Mouse (Mus musculus) ovary, adult 18-20 months (tissue): ENCODE data around the gene Hnf4a.

Source experiments
- DNase-seq: peaks from one replicate; pipeline ENCODE4 v3.0.0; 2022; ENCODE audit warnings: low spot score, mixed read lengths

The Hnf4a gene

DNA sequence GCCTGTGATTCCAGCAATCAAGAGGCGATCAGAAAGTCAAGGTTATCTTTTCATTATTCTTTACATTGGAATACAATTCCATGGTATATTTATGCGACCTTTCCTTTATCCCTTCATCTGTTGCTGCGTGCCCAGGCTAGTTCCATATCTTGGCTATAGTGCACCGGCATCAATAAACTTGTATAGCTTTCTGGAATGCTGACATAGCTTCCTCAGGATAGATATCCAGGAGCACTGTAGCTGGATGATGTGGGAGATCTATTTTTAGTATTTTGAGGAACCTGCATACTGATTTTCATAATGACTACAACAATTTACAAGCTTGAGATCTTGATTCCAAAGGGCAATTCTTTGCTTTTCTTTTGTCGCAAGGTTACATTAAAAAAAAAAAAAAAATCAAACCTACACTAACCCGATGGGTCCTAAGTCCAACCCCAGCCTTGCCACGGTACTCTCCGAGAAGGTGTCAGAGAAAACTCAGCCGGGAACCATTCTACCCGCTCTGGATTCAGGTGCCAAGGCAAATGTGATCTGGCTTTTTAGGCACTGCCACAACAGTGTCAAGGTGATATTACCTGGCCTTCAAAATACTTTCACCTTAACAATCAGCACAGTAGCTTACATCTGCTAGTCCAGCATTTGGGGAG lies 87.2 kb downstream of the Hnf4a start:
- DNase-seq: no peak

DNA sequence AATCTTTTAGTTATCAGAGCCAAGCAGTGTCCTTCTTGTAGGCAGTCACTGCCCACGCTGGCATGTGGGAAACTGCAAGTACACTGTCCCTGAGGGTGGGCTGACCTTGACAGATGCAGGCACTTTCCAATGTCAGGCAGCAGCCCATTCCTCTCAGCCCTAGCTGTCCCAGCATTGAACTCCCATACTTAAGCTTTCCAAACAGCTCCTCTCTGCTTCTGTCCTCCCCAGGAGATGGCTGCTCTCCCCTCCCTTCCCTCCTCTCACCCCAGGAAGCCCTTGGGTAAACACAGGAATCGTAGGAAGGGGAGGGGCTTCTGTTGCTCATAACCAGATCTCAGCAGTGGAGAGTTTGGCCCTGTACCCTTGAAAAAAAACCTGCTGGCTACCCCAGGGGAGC lies 88.5 kb downstream of the Hnf4a start:
- DNase-seq: peak; percentile 69

DNA sequence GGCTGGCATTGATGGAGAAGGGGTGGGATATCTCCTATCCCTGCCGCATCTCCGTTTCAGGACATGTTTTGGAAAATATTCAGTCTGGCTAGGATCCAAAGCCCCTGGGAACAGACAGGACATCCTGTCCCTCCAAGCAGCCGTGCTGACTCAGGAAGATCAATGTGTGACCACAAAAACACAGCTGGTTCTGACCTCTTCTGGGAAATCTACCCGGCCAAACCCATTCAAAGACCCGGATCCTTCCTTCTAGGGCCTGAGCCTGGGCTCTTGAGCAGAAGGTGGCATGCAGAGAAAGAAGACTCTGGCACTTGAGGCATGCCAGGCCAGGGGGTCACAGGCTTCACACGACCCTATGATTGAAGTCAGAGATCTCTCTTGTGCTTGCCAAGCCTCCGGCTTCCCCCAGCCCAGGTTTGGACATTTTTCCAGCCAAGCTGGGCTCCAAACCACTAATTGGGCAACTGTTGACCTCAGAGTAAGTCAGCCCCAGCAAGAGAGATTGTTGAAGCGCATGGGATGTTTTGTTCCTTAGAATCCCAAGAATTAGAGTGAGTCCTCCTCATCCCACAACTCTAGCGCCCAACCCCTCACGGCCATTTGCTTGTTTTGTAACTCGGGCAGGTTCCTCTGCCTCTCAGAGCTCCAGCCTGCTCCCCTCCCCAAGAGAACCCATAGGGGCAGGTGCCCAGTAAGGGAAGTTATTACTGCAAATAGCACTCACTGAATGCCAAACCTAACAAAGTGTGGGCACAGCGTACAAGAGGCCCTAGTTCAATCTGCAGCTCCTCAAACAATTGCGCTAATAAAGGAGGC lies 89.7 kb downstream of the Hnf4a start:
- peak; percentile 65 for DNase-seq

DNA sequence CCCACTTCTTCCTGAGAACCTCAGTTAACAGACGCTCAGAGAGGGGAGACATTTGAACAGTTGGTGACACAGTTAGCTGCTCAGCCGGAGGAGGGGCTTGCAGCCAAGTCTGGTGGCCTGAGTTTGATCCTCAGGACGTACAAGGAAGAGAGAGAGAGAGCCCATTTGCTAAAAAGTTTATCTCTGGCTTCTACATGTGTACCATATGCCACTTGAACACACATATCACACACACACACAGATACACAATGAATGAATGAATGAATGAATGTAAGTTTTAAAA lies 90.2 kb downstream of the Hnf4a start:
- DNase-seq: no peak

DNA sequence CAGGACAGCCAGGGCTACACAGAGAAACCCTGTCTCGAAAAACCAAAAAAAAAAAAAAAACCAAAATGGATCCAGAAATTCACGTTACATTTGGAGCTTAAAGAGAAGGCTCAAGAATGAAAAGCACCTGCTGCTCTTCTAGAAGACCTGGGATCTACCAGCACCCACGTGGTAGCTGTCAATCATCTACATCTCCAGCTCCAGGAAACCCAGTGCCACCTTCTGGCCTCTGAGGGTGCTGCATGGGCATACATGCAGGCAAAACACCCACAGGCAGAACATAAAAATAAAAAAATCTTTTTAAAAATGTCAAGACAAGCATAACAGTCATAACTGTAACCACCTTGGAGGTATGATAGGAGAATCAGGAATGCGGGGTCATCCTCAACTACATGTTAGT lies 91.1 kb downstream of the Hnf4a start:
- no peak for DNase-seq

DNA sequence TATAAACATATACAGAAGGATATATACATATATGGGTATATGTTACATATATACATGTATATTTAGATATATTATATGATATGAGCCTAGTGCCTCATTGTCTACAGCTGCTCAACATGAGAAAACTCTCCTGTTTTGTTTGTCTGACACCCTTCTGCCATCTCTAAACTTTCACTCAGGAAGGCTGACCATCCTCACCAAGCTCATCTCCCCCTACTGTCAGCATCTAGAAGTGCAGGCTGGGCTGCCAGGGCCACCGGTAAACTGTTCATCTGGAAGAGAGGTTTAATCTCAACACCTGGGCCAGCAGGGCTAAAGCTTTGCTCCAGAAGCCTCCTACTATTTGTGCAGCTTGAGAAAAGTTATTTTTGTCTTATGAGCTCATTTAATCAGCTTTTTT lies 92.6 kb downstream of the Hnf4a start:
- DNase-seq: no peak

DNA sequence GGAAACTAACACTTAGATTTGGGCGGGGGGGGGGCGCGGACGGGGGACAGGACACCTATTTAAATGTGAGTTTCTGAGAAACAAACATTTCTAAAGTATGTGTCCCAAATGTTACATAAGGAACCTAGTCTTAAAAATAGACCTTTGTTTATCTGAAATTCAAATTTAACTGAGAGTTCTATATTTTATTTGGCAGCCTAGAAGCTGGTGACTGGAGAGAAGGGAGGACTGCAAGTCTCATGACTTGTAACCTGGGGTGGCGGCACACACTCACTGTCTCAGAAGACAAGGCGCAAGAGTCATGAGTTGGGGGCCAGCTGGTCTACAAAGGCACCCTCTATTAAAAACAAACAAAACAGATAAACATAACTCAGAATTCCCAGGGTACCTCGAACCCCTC lies 94.5 kb downstream of the Hnf4a start:
- no peak for DNase-seq

DNA sequence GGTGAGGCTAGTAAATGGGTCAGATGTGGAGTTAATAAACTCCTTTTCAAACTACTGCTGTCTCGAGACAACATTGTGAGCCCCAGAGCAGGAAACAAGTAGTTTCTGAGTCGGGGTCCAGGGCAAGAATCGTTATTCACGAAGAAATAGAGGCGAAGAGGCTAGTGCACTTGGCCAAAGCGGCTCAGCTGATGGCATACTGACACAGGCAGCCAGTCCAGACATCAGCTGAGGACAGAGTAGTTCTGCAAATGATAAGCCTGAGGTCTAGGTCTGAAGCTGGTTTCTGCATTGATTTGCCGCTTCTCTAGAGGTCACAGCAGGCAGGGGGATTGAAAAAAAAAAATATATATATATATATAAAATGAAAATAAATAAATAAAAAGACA lies 95.1 kb downstream of the Hnf4a start:
- DNase-seq: no peak

DNA sequence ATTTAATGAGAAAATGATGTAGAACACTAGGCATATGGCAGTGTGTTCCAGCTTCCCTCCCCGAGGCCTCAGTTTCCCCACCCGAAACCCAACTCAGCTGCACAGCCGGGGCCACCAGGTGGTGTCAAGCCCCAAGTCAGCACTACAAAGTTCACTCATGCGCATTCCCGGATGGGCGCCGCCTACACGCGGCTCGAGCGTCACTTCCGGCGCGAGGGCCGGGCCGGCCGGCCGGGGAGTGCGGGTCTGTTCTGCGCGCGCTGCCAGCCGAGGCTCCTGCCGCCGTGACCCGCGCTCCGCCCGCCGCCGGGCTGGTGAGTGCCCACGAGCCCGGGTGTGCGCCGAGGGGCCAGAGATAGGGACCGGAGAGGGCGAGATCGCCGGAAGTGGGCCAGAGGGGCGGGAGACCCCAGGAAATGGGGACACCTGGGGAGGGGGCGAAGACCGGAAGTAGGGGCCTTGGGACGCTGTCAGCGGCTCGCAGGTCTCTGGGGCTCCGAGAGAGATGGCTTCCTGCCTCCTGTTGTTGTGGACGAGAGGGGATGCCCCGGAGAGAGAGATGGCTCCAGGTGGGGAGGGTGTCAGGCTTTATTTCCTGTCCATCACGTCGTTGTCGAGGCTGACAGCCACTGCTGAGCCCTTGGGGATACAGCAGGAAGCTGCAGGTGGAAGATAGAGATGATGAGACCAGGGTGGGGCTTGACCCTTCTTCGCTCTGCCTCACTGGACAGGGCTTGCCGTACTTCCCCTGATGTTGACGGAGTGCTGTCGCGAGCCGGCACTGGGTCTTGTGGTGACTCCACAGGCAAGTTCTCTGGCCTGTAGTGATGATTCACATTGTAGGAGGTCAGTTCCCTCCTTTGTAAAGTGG lies 95.7 kb downstream of the Hnf4a start, which contains the start of gene Ttpal:
Gene Ttpal (plus strand): TSS at position 214 of the 871 bp plus-strand sequence.
- DNase-seq: peak; percentile 76

DNA sequence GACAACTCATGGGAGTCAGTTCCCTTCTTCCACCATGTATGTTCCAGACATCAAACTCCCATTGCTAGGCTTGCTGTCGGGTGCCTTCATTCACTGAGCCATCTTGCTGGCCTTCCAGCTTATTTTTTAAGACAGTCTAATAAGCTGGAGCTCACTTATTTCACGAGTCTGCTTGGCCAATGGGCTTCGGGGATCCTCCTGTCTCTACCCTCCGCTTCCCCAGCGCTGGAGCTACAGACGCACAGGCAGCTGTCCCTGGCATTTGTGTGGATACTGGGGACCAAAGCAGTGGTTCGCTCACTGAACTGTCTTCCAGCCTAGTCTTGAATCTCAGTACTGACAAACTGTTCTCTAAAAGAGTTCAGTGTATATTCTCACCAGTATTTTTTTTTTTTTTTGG lies 99.6 kb downstream of the Hnf4a start:
- DNase-seq: no peak

DNA sequence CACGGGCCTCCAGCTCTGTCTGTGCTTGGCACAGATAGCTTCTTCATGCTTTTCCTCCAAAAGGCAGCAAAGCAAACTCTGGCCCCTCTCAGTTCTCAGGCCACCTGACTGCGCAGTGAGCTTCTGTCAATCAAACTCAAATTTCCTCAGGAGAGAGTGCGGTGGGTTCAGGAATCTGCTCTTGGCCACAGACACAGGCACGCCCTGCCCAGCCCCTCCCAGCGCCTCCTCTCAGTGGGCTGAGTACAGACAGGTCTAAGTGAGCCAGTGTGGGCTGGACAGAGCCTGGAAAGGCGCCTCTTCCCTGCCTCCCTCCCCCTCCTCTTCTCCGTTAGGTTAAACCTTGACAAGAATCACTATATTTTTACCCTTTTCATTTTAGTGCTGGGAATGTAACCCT lies 101.4 kb downstream of the Hnf4a start:
- no peak for DNase-seq

DNA sequence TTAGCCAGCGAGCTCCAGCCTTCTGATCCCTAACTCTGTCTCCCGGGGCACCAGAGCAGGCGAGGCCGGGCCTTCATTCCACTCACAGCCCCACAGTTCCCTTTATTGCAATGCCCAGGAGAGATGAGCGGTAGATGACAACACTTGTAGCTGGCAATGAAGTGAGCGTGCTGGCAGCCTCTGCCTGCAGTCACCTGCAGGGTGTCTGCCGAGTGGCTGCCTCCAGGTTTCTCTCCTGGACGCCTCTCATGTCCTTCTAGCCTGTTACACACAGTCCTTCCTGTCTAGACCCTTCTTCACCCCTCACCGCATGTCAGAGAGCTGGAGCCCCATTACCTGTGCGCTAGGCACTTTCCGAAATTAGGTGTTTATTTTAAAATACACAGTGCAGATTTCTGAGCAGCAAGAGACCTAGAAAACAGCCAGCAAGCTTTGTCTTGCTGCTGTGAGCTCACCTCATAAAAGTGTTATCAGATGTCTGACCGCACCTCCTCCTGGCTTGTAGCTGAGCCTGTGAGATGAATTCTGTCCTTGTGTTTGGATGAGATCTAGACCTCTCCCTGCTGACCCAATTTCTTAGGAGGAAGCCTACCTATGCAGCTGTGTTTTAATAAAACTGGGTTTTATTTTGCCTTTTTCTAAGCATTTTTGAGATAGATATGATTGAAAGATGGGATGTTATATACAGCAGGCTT lies 102.8 kb downstream of the Hnf4a start:
- no peak for DNase-seq

DNA sequence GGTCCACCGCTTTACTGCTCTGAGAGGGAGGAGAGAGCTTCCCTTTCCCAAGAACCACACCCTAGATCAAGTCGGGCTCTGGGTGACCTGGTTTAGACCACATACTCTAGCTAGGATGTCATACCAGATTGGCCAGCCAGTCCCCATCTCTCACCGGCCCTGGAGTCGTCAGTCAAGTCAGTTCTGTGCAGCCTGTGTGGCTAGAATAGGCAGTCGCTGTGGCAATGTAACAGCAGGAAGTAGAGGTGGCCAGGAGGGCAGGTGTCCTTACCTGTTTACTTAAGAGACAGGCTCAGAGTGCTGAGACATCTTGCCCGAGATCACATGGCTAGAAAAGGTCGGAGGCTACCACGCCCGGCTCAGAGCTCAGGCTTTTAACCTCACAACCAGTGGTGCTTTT lies 104.6 kb downstream of the Hnf4a start:
- no peak for DNase-seq

DNA sequence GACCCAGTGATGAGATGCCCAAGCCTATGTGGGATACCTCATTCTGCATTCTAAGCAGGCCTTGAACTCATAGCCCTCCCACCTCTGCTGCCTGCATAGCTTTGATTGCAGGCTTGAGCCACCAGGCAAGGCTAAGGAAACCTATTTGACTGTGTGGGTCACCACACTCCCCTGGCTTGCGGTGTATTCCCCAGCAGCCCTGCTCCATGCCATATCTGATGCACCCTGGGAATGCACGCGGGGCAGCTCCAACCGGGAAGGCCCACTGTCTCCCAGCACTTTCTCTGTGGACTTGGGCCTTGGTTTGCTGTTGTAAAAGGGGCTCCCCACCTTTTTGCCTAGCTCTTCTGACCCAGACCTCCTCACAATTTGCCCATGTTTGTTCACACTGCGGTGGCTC lies 106.6 kb downstream of the Hnf4a start:
- DNase-seq: no peak

DNA sequence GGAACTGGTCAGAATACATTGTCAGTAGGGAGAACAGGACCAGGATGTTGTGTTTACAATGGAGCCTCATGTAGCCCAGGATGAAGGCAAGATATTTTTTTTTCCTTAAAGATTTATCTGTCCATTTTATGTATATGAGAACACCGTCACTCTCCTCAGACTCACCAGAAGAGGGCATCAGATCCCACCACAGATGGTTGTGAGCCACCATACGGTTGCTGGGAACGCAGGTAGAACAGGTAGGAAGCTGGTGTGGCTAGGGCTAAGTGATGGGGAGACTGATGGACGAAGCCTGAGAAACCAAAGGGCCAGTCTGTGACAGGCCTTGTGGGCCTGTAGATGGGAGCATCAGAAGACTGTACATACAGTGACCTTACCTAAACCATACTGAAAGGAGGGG lies 107.4 kb downstream of the Hnf4a start:
- no peak for DNase-seq

DNA sequence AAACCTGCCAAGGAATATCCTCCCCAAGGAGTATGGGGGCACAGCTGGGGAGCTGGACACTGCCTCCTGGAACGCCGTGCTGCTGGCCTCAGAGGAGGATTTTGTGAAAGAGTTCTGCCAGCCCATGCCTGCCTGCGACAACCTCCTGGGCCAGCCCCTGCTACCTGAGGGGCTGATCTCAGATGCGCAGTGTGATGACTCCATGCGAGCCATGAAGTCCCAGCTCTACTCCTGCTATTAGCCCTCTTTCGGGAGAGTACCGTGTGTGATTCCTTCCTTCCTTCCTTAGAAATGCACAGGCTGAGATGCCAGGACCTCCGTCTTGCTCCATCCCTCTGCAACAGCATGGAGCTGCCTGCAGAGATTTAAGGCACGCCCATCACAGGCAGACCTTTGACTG lies 108.8 kb downstream of the Hnf4a start:
- DNase-seq: no peak

DNA sequence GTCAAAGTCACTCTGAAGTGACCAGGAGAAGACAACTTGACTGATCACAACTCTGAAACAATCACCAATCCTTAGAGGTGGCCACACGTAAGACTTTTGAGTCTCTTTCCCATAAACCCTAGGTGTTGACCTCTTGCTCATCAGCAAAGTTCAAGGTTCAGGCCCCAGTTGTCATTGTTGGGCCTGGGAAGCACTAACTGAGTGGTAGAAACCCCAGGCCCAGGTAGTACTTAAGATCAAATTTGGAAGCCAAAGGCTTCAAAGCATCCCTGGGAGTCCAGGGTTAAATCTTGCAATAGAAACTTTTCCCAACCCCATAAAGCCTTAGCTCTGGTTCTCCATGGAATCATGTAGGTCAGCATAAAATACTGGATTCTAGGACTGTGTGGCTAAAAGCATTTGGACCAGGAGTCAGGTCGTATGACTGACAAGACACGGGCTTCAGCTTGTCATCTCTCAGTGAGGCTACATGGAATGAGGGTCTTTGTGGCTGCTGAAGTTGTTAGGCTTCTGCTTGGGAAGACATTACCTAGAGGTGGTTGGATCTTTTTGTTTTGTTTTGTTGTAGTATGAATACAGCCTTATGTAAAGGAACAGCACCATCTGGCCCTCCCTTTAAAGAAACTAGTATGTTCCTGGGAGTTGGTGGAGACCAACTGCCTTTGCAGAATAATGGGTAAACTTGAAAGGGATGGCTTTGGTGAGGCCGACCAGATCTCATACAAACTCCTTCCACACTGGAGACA lies 109.5 kb downstream of the Hnf4a start:
- no peak for DNase-seq

DNA sequence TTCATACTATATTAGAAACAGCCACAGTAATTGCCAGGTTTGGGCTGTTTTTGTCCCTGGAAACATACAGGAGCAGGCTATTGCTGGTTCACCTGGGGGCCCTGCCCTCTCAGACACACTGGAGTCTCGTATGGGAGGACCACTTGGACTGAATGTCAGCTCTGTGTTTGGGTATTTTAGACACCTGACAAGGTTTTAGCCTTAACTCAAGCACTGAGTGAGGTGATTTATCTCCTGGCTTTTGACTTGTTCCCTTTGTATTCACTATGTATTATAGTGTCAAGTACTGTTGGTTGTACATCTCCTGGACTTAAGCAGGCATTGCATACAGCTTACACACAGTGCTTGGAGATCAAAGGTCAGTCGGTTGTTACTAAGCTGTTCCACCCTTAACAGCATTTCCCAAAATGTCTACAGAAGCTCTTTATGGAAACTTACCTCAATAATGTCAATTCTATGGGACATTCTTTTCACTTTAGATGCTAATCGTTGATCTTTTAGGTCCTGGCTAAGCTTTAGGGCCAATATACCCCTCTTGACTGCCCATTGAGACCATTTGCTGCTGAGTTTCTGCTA lies 110.1 kb downstream of the Hnf4a start:
- no peak for DNase-seq

DNA sequence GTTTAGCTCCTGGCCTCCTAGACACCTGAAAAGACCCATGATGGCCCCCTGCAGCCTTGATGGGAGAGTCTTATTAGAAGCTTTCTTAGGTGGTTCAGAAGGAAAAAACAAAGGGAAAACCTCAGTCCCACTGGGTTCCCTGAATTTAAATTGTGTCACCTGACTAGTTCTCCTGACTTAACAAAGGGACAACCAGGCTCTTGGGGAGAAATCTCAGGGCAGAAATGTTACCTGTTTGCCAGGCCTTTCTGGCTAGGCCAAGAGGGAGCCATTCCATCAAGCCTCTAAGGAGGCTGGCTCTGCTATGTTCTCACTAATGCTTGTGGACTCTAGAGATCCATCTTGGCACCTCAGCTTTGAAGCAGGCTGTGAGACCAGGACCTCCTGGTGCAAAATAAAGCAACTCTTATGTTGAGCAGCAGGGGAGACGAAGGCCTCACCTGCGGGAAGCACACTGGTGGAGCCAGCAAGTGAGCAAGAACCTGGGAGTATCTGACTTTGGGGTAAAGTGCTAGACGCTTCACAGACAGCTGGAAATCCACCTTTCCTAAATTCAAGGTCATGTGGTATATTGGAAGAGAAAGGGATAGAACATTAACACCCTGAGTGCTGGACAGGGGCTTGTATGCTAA lies 110.7 kb downstream of the Hnf4a start:
- DNase-seq: no peak

DNA sequence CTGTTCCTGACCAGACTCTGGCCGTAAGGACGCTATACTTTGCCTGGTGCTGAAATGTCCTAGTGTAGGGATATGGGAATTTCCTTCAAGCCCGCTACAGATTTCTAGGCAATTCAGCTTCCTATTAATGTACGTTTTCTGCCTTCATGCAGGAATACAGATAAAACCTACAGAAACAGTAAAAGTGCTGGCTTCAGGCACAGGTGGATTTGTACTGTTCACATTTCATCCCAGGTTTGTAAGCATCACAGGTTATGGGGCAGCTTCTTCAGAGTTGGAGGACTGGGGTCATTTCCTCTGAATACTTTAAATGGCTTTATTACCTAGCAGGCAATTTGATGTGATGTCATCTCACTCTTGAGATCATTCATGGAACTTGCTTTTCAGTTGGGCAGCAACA lies 111.3 kb downstream of the Hnf4a start:
- no peak for DNase-seq

DNA sequence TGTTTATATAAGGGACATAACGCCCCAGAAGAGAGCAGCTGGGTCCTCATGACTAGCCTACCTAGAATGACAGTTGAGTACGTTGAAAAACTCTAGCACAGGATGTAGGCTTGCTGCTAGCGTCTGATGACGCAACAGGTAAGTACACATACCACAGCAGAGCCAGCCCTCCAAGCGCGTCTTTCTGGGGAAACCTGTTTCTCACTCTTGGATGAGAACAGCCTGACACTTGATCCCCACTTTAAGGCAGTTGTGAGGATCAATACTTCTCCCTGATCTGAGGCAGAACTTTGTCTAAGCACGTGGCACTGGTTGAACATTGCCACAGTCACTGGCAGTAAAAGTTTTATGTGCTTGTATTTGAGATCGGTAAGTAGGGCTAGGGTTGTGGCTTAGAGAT lies 113.8 kb downstream of the Hnf4a start:
- no peak for DNase-seq
